Mouse (Mus musculus) retina, postnatal 1 day (tissue): ENCODE data around the gene Pltp.

ENCODE experiments used
- DNase-seq: peaks from one replicate; pipeline ENCODE4 v3.0.0-alpha.2; 2012

The Pltp gene

DNA sequence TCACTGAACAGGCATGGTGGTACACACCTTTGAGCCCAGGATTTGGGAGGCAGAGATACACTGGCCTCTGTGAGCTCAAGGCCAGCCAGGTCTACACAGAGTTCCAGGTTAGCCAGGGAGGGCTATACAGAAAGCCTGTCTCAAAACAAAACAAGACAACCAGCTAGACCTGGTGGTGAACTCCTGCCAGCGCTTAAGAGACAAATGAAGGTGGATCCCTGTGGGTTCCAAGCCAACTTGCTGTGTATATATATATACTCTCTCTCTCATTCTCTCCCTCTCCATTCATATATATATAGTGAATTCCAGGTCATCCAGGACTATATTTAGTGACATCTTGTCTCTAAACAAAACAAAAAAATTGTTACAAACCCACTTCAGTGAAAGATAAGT is 53.6 kb downstream of the Pltp start:
- no peak for DNase-seq

DNA sequence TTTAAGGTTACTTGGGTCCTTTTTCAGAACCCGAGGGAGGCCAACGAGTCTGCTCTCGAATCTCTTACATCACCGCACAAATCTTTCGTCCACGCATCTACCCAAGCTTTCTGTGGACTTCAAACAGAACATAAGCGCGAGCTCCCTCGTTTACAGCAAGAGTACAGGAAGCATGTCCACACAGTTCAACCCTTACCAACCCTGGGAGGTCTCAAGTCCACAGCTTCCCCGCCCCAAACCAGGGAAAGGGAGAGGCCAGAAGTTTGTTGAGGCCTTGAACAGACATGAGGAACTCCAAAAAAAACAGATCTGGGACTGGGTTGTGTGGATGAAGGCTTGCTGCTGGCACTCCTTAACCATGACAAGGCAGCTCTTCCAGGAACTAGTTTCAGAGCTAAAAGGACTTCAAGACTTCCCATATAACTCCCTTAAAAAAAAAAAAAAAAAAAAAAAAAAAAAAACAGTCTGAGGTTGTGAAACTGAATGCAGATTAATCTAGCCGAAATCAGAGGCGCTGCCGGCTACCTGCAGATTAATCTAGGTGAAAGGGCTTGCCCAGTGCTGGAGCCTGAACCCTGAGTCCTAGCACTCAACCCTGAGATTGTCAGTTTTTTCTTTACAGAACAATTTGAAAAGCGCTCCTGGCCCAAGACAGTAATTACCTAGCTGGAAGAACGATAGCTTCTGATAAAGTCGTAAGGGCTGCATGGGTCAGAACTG is 54.1 kb downstream of the Pltp start:
- DNase-seq: no peak

- DNase-seq: no peak
These were observed 57.1 kb downstream of the Pltp start for GRCm38 (mm10) chr2:164800252-164801004.

GRCm38 (mm10) chr2:164798554-164798953 is 59.0 kb downstream of the Pltp start:
- DNase-seq: peak; percentile 35

DNA sequence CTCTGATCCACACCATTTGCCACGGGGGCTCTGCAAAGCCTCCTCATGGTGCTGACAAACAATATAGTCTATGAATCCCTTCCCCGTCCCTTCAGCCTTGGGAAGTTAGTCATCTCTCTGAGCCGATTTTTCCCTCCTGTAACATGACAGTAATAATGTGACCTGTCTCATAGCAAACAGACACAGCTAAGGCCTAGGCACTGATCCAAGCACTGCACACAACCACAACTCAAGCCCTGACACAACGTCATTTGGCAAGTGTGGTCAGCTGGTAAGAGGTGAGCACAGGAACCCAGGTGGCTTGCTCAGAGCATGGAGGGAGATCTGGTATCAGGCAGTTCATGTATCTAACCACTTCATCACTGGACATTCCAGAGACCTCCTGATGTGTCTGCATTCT is 61.6 kb downstream of the Pltp start:
- no peak for DNase-seq

GRCm38 (mm10) chr2:164794293-164794692 is 63.2 kb downstream of the Pltp start:
- DNase-seq: peak; percentile 93

GRCm38 (mm10) chr2:164793772-164794171 is 63.7 kb downstream of the Pltp start:
- DNase-seq: peak; percentile 40

DNA sequence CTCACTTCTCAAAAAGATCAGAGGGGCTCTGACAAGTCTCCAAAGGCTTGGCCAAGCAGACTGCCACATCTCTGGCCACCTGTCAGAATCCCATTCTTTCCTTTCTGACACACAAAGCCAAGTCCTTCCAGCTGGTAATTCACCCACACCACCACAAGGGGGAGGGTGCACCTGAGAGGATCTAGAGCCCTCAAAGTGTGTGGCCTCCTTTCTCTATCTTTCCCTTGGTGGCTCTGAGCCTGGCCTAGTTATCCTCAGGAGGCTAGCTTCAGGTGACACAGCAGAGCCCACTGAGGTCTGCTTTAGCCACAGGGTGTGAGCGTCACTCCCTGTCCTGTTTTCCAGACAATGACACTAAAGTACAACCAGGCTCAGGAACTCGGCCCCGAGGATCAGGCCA is 64.3 kb downstream of the Pltp start:
- peak; percentile 74 for DNase-seq

DNA sequence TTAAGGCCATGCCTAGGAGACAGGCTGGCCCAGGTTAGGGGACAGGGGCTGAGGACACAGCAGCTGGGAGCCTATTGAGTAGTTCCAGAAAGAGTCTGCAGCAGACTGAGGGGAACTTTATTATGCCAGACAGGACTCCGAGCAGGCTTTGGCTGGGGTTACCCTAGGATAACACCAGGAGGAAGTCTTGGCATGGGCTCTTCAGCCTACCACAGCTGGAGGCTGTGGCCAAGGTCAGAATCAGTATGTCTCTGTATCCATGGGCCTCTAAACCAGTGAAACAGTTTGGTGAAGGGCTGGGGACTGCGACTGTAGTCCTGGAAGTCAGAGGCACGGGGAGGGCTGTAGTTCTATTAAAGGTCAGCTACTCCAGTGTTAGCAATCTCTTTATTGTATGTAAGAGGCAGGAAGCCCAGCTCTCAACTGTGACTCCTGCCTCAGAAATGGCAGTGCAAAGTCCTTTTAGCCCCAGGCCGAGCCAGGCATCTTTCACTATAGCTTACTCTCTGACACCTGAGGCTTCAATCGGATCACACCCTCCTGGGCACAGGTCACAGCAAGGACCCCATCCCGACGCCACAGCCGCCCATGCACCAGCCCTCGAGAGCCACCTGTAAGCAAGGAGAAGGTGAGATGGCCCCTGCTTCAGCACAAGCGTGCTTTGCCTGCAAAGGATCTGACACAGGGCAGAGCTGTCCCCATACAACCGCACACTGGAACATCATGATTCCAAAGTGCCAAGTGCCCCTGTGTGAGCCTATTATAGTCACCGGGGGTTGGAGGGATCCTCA is 64.9 kb downstream of the Pltp start:
- DNase-seq: no peak

DNA sequence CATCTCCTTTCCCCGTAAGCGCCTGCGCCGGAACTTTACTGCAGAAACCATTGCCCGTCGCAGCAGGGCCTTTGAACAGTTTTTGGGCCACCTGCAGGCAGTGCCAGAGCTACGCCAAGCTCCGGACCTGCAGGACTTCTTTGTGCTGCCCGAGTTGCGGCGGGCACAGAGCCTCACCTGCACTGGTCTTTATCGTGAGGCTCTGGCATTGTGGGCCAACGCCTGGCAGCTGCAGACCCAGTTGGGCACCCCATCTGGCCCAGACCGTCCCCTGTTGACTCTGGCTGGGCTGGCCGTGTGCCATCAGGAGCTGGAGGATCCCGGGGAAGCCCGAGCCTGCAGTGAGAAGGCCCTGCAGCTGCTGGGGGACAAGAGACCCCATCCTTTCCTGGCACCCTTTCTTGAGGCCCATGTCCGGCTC is 65.7 kb downstream of the Pltp start:
- DNase-seq: no peak

DNA sequence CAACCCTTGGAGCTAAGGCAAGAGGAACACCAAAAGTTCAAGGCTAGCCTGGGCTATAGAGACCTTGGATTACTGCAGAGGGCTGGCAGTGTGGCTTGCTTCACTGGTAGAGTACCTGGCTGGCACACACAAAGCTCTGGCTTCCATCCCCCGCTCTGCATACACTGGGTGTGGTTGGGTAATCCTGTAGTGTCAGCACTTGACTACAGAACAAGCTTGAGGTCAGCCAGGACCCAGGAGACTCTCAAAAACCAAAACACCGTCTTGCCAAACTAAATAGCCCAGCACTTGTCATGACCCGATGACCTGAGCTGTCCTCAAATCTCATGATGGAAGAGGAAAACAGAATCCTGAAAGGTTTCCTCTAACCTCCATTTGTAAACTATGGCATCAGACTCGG is 67.1 kb downstream of the Pltp start:
- DNase-seq: no peak
